Mouse (Mus musculus) myocyte (in vitro differentiated cells): ENCODE measurements at regions not wholly inside any gene's neighbourhood (a gene's known extent, or its start where the extent isn't known, plus 50 kb on each side); places are given as distances from the start of the nearest gene placed in this dataset.

Experiments
- H3K27me3 ChIP-seq: one replicate; pipeline ENCODE4 v1.6.1; 2011; ENCODE audit not compliant: control insufficient read depth, insufficient read depth, insufficient read length
- H3K36me3 ChIP-seq: one replicate; pipeline ENCODE4 v1.6.1; 2011; ENCODE audit not compliant: control insufficient read depth, insufficient read depth
- H3K4me2 ChIP-seq: one replicate; pipeline ENCODE4 v1.6.1; 2011; ENCODE audit warnings: low read depth, control low read depth
- H3K4me3 ChIP-seq: one replicate; pipeline ENCODE4 v1.5.1; 2011; ENCODE audit warnings: mild to moderate bottlenecking, control low read depth, moderate library complexity
- H3K79me2 ChIP-seq: one replicate; pipeline ENCODE4 v1.6.1; 2011; ENCODE audit not compliant: control insufficient read depth, insufficient read depth
- H3ac ChIP-seq: one replicate; pipeline ENCODE4 v1.6.1; 2011; ENCODE audit not compliant: control insufficient read depth, insufficient read length
- CEBPB ChIP-seq: IDR thresholded peaks from 2 replicates; pipeline ENCODE4 v1.6.1; 2011; ENCODE audit warnings: mild to moderate bottlenecking, moderate library complexity; ENCODE audit not compliant: poor library complexity, insufficient read depth, severe bottlenecking
- E2F4 ChIP-seq: IDR thresholded peaks from one replicate; pipeline ENCODE4 v1.6.1; 2011; ENCODE audit warnings: mild to moderate bottlenecking, control low read depth, moderate library complexity; ENCODE audit not compliant: insufficient read depth
- MAX ChIP-seq: IDR thresholded peaks from one replicate; pipeline ENCODE4 v1.6.1; 2011; ENCODE audit warnings: low read depth, mild to moderate bottlenecking, control low read depth
- MYOD1 ChIP-seq, 3 experiments: IDR thresholded peaks; one replicate each; pipeline ENCODE4 v1.6.1; 2011; ENCODE audit warnings: control low read depth in 2 of 3, low read depth in 2 of 3, mild to moderate bottlenecking in 2 of 3, moderate library complexity in 1 of 3; ENCODE audit not compliant: insufficient read length in 2 of 3, control insufficient read depth in 1 of 3
- MYOG ChIP-seq, 3 experiments: IDR thresholded peaks; one replicate each; pipeline ENCODE4 v1.6.1; 2011; ENCODE audit warnings: control low read depth in 2 of 3, low read depth in 2 of 3, mild to moderate bottlenecking in 2 of 3; ENCODE audit not compliant: insufficient read length in 2 of 3, control insufficient read depth in 1 of 3, insufficient read depth in 1 of 3
- POLR2A ChIP-seq: IDR thresholded peaks from one replicate; pipeline ENCODE4 v1.6.1; 2011; ENCODE audit warnings: low read depth, mild to moderate bottlenecking, control low read depth, moderate library complexity; ENCODE audit not compliant: insufficient read length
- POLR2AphosphoS2 ChIP-seq: IDR thresholded peaks from one replicate; pipeline ENCODE4 v1.6.1; 2011; ENCODE audit warnings: low read depth, control low read depth; ENCODE audit not compliant: insufficient read length
- REST ChIP-seq: IDR thresholded peaks from one replicate; pipeline ENCODE4 v1.6.1; 2011; ENCODE audit warnings: mild to moderate bottlenecking, control low read depth, moderate library complexity; ENCODE audit not compliant: insufficient read depth, insufficient read length
- SRF ChIP-seq: IDR thresholded peaks from one replicate; pipeline ENCODE4 v1.6.1; 2011; ENCODE audit warnings: low read depth; ENCODE audit not compliant: control insufficient read depth, insufficient read length
- TCF12 ChIP-seq: IDR thresholded peaks from one replicate; pipeline ENCODE4 v1.6.1; 2011; ENCODE audit warnings: mild to moderate bottlenecking, control low read depth; ENCODE audit not compliant: poor library complexity, insufficient read depth, severe bottlenecking
- TCF3 ChIP-seq: IDR thresholded peaks from one replicate; pipeline ENCODE4 v1.6.1; 2011; ENCODE audit warnings: low read depth, control low read depth; ENCODE audit not compliant: insufficient read length
- USF1 ChIP-seq: IDR thresholded peaks from one replicate; pipeline ENCODE4 v1.6.1; 2011; ENCODE audit warnings: low read depth, mild to moderate bottlenecking, control low read depth, moderate library complexity

DNA sequence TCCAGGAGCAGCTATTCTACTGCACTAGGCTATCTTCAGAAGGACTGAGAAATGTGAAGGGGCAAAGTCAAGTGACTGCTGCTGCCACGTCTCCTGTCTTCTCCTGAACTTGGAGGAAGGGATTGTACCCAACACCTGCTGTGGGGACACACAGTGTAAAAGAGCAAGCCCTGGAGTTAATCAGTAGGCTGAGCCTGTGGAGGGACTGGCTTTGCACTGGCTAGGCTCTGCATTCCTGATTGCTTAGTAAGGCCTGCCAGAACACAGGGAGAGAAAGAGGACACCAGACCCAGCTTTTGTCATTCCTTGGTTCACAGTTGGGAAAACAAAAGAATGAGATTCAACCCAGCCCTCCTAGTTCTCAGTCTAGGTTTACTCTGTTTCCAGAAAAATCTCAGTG is 472.7 kb upstream of the Adamts9 start:
- Histone ChIP-seq H3K36me3 (no peaks in the 10 kb centered on the region), H3K27me3 (no peaks in the 10 kb centered on the region), H3K79me2 (no peaks in the 10 kb centered on the region), H3K4me2 (no peak overlapping the region), H3ac (no peak overlapping the region), H3K4me3 (no peak overlapping the region)
- TF ChIP-seq CEBPB (no peak), MYOG (IDR thresholded peaks at IDR 0.05; ENCODE audit: control insufficient read depth in 1 of 3, insufficient read depth in 1 of 3, insufficient read length in 2 of 3, low read depth in 2 of 3) (peak in 1 of 3 experiments; percentile 48), REST (no peak), TCF12 (no peak), E2F4 (no peak), MYOD1 (IDR thresholded peaks at IDR 0.05; ENCODE audit: control insufficient read depth in 1 of 3, insufficient read length in 2 of 3, low read depth in 2 of 3) (peak in 2 of 3 experiments; percentile 47 to 49), SRF (no peak), POLR2AphosphoS2 (no peak), TCF3 (no peak), USF1 (no peak), POLR2A (no peak), MAX (no peak)

DNA sequence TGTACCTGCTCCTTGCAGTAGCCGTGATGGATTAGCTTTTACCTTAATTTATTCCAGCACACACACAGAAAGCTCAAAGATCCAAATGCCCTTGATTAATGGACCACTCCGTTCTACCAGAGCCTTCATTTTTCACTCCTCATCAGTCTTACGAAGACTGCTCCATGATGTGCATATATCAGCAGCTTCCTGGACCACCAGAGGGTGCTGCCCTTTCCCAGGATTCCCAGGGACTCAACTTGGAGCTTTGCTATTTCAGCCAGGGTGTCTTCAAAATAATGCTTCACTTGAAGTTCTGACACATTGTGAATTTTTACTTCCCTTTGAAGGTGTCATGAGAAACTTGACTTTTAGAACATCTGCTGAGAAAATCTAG is 467.8 kb upstream of the Adamts9 start:
- Histone ChIP-seq H3K79me2 (no peaks in the 10 kb centered on the region), H3K36me3 (no peaks in the 10 kb centered on the region), H3K4me3 (no peak overlapping the region), H3K4me2 (no peak overlapping the region), H3ac (no peak overlapping the region), H3K27me3 (no peaks in the 10 kb centered on the region)
- no peak for TF ChIP-seq MYOG (IDR thresholded peaks at IDR 0.05; ENCODE audit: control insufficient read depth in 1 of 3, insufficient read depth in 1 of 3, insufficient read length in 2 of 3, low read depth in 2 of 3)
- TF ChIP-seq CEBPB, result no peak
- no peak for TF ChIP-seq MYOD1 (IDR thresholded peaks at IDR 0.05; ENCODE audit: control insufficient read depth in 1 of 3, insufficient read length in 2 of 3, low read depth in 2 of 3)
- no peak for TF ChIP-seq USF1
- no peak for TF ChIP-seq TCF12

DNA sequence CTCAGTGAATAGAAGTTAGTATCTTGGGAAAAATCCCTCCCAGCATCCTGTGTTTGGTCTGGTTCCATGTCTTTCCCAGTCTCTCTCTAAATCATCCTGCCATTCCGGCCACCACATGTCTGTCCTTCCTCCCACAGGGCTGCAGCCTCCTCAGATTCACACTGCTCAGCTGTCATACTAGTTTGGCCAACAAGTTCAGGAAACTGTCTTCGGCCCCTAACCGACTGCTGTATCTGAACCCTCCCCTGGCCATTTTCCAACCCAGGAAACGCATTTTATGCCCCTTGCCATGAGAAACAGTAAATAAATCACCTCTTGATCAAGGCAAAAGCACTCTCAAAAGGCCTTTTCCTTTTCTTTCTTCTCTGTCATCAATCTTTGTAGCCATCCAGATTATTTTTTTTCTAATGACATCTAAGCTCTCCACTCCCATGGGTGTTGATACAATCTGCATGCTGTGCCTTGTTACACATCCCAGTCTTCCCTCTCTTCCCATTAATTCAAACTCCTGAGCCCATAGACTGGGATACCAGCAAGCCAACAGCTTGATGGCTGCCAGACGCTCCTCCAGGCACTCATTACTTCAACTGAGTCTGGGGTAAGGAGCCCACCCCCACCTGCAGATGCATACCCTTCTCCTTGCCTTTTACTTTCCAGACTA is 467.3 kb upstream of the Adamts9 start:
- no peak overlapping the region for H3ac ChIP-seq
- TF ChIP-seq TCF3, result no peak
- H3K79me2 ChIP-seq, result no peaks in the 10 kb centered on the region
- no peaks in the 10 kb centered on the region for H3K36me3 ChIP-seq
- no peak overlapping the region for H3K4me3 ChIP-seq
- no peak overlapping the region for H3K4me2 ChIP-seq
- no peaks in the 10 kb centered on the region for H3K27me3 ChIP-seq

DNA sequence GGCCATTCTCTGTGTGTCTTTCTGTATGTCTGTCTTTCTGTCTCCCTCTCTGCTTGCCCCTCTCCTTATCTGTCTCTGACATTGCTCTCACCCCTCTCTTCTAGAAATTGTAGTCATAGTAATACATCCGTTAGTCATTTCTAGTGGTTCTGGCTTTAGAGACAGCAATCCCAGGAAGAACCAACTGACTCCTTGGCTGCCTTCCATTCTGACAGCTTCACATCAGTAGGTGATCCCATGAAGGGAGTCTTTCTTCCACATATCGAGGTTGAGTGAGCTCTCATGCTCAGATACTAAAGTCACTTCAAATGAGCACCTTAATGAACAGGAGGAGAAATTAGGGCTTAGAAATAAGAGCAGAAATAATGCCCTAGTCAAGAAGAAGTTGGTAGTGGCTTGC is 455.3 kb upstream of the Adamts9 start:
- no peak overlapping the region for H3ac ChIP-seq
- no peak overlapping the region for H3K4me2 ChIP-seq
- no peaks in the 10 kb centered on the region for H3K79me2 ChIP-seq
- no peaks in the 10 kb centered on the region for H3K36me3 ChIP-seq
- H3K4me3 ChIP-seq, result no peak overlapping the region
- no peaks in the 10 kb centered on the region for H3K27me3 ChIP-seq
- TF ChIP-seq TCF3, result no peak
- TF ChIP-seq USF1, result no peak
- no peak for TF ChIP-seq POLR2AphosphoS2
- no peak for TF ChIP-seq E2F4
- TF ChIP-seq REST, result no peak
- TF ChIP-seq TCF12, result no peak
- TF ChIP-seq MYOG (IDR thresholded peaks at IDR 0.05; ENCODE audit: control insufficient read depth in 1 of 3, insufficient read depth in 1 of 3, insufficient read length in 2 of 3, low read depth in 2 of 3), result no peak
- no peak for TF ChIP-seq CEBPB
- no peak for TF ChIP-seq MAX
- TF ChIP-seq MYOD1 (IDR thresholded peaks at IDR 0.05; ENCODE audit: control insufficient read depth in 1 of 3, insufficient read length in 2 of 3, low read depth in 2 of 3), result no peak
- TF ChIP-seq SRF, result no peak
- no peak for TF ChIP-seq POLR2A

DNA sequence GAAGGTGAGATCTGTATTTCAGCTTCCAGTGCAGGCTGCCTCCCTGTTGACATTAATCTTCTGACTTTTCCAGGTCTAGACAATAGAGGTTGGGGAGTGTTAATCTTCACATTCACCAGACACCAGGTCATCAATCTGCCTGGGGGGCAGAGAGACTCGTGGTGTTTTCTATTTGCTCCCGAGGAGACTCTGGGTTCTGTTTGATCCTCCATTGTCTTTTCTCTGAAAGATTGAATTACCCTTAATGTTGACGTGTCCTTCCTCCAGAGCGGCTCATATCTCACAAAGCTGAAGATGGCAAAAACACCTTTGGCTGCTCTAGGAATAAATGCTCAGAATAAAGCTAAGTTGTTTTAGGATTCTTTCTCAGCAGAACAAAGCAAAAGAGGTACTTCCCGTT is 453.8 kb upstream of the Adamts9 start:
- no peaks in the 10 kb centered on the region for H3K27me3 ChIP-seq
- H3K36me3 ChIP-seq, result no peaks in the 10 kb centered on the region
- H3K4me2 ChIP-seq, result no peak overlapping the region

More for the DNA sequence above, 453.8 kb upstream of the Adamts9 start:
- TF ChIP-seq MAX, result no peak
- TF ChIP-seq SRF, result no peak
- TF ChIP-seq E2F4, result no peak
- TF ChIP-seq MYOG (IDR thresholded peaks at IDR 0.05; ENCODE audit: control insufficient read depth in 1 of 3, insufficient read depth in 1 of 3, insufficient read length in 2 of 3, low read depth in 2 of 3), result no peak
- TF ChIP-seq POLR2A, result no peak
- no peak for TF ChIP-seq REST
- no peak for TF ChIP-seq TCF12
- no peak for TF ChIP-seq MYOD1 (IDR thresholded peaks at IDR 0.05; ENCODE audit: control insufficient read depth in 1 of 3, insufficient read length in 2 of 3, low read depth in 2 of 3)
- TF ChIP-seq TCF3, result no peak
- no peaks in the 10 kb centered on the region for H3K79me2 ChIP-seq
- H3ac ChIP-seq, result no peak overlapping the region
- H3K4me3 ChIP-seq, result no peak overlapping the region
